Comparison of ENCODE assay signal across 34 mouse cellular contexts in the genomic region with DNA sequence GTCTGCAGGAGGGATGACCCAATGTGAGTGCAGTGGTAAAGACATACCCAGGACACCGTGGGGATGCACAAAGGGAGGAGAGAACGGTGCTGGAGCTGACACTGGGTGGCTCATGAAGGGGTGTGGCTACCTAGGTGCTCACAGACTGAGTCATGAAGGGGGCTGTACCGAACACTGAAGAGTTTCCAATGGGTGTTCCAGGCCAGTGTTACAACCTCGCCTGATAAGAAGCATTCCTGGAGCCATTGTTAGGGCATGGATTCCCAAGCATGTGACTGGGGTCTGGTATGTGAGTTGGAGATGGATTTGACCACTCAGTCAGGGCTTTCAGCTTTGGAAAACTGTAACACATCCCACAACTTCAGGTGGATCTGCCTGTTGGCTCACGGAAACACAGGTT. TPM values are rescaled to one million over a fixed set of nuclear protein-coding genes. Genes with fewer than 3 reads are reported as not detected.
DNase-seq lines count a peak whose midpoint lies in the region; ATAC-seq and TF ChIP-seq lines count a peak whose summit lies in the region.
"Had no signal": no experiment of that assay in that cellular context is flagged by ENCODE, and none has a peak within 500 bp of the region (broad histone marks: within the 10 kb centered on the region; RNA-seq: fewer than 3 reads in every experiment).

No protein-coding gene starts in this region.

- H3K4me1 ChIP-seq in heart, embryonic 14.5 days (ENCODE audit: control insufficient read depth in 2 of 2, insufficient read depth in 2 of 2, low read length in 2 of 2): peaks cover 8% of the 10 kb centered on the region in 2 experiments
- H3K4me1 ChIP-seq in heart, embryonic 11.5 days (ENCODE audit: control insufficient read depth, insufficient read depth, low read length): peaks cover 3% of the 10 kb centered on the region; the same call in 1 of the 2 replicates
- peaks cover 20% of the 10 kb centered on the region for H3K4me1 ChIP-seq in heart, postnatal 0 days (ENCODE audit: control insufficient read depth, insufficient read depth)
- no peaks in the 10 kb centered on the region for H3K4me1 ChIP-seq in ES-E14 (ENCODE audit: control insufficient read depth in 2 of 2, insufficient read depth in 2 of 2, low read length in 2 of 2, poor library complexity in 1 of 2)
- H3K4me1 ChIP-seq: embryonic facial prominence, embryonic 10.5 days; forebrain, embryonic 12.5 days; forebrain, embryonic 15.5 days had no signal

- DNase-seq in heart, adult 11 months: peak; percentile 86
- no peak for DNase-seq in heart, postnatal 36 days
- DNase-seq in heart, postnatal 0 days (ENCODE audit: low spot score): peak; percentile 65
- DNase-seq in heart, adult 9 months (ENCODE audit: low spot score in 2 of 2): no peak
- peak; percentile 0 for DNase-seq in ES-E14 (ENCODE audit: low read depth, low spot score)
- DNase-seq in thymus, postnatal 4 days: no peak
- DNase-seq: adrenal gland, adult 8-10 months; adrenal gland, postnatal 25 days; cerebellum, adult 11-12 months; cerebellum, adult 8-10 months; cerebellum, postnatal 10 days; cerebellum, postnatal 36 days; embryo, embryonic 11 days; gastrocnemius, postnatal 25 days; kidney, adult 18-20 months; kidney, adult 9 months had no signal

- peak overlapping the region in 1 of 2 experiments; percentile 7; a peak in 1 of 4 replicates for H3K27ac ChIP-seq in heart, embryonic 14.5 days (replicated peaks in 1 of 2; ENCODE audit: control insufficient read depth in 1 of 2, insufficient read depth in 1 of 2, low read depth in 2 of 2, low read length in 2 of 2)
- no peak overlapping the region for H3K27ac ChIP-seq in heart, embryonic 11.5 days (ENCODE audit: low read depth, low read length)
- H3K27ac ChIP-seq in heart, postnatal 0 days (ENCODE audit: low read depth): no peak overlapping the region
- no peak overlapping the region for H3K27ac ChIP-seq in ES-E14 (ENCODE audit: insufficient read depth, low read depth, low read length, poor library complexity, severe bottlenecking)
- H3K27ac ChIP-seq: embryonic facial prominence, embryonic 10.5 days; embryonic facial prominence, embryonic 13.5 days; forebrain, embryonic 12.5 days; forebrain, embryonic 15.5 days; heart, adult 2 months; hindbrain, embryonic 14.5 days; hindbrain, postnatal 0 days had no signal

- intact Hi-C loops in heart, postnatal 36 days (cut with DNase I): no loop called here

- no peak overlapping the region for H3K4me2 ChIP-seq in heart, embryonic 14.5 days (ENCODE audit: low read length)
- H3K4me2 ChIP-seq in heart, embryonic 11.5 days: no peak overlapping the region
- no peak overlapping the region for H3K4me2 ChIP-seq in heart, postnatal 0 days (ENCODE audit: low read depth, low read length)
- H3K4me2 ChIP-seq: embryonic facial prominence, embryonic 13.5 days; forebrain, embryonic 12.5 days; forebrain, embryonic 15.5 days; hindbrain, embryonic 14.5 days had no signal

- no peak for TF ChIP-seq CTCF in heart, postnatal 0 days (IDR thresholded peaks at IDR 0.05; ENCODE audit: low read depth)

- in situ Hi-C loops in ES-E14 (cut with MboI; ENCODE audit: low sequenced_read_pairs in 2 of 2, unreplicated experiment in 2 of 2): no loop called here

- no peak overlapping the region for H3K4me3 ChIP-seq in heart, embryonic 14.5 days (ENCODE audit: control insufficient read depth in 1 of 2, insufficient read depth in 1 of 2, low read depth in 1 of 2, low read length in 2 of 2)
- H3K4me3 ChIP-seq in heart, embryonic 11.5 days (ENCODE audit: low read depth, low read length): no peak overlapping the region
- no peak overlapping the region for H3K4me3 ChIP-seq in heart, postnatal 0 days (ENCODE audit: low read depth, low read length)
- H3K4me3 ChIP-seq in ES-E14 (ENCODE audit: insufficient read depth in 1 of 2, low read depth in 1 of 2, low read length in 2 of 2, poor library complexity in 1 of 2, severe bottlenecking in 1 of 2): no peak overlapping the region
- H3K4me3 ChIP-seq: embryonic facial prominence, embryonic 10.5 days; embryonic facial prominence, embryonic 13.5 days; erythroblast, embryonic 14.5 days; forebrain, embryonic 12.5 days; forebrain, embryonic 15.5 days; heart, adult 2 months had no signal

- H3K27me3 ChIP-seq in heart, embryonic 14.5 days (ENCODE audit: control insufficient read depth, insufficient read depth, low read length): no peaks in the 10 kb centered on the region
- H3K27me3 ChIP-seq in heart, embryonic 11.5 days (ENCODE audit: control insufficient read depth, insufficient read depth, low read length): no peaks in the 10 kb centered on the region
- no peaks in the 10 kb centered on the region for H3K27me3 ChIP-seq in heart, postnatal 0 days (ENCODE audit: control insufficient read depth, insufficient read depth, low read length)
- H3K27me3 ChIP-seq: embryonic facial prominence, embryonic 13.5 days; forebrain, embryonic 12.5 days; forebrain, embryonic 15.5 days had no signal

- no peaks in the 10 kb centered on the region for H3K36me3 ChIP-seq in heart, embryonic 14.5 days (ENCODE audit: control insufficient read depth, insufficient read depth, low read length)
- H3K36me3 ChIP-seq in heart, embryonic 11.5 days (ENCODE audit: control insufficient read depth, insufficient read depth, low read length): no peaks in the 10 kb centered on the region
- no peaks in the 10 kb centered on the region for H3K36me3 ChIP-seq in heart, postnatal 0 days (replicated peaks; ENCODE audit: control insufficient read depth, insufficient read depth, low read length)
- no peaks in the 10 kb centered on the region for H3K36me3 ChIP-seq in ES-E14 (ENCODE audit: control insufficient read depth, insufficient read depth, low read length, poor library complexity, severe bottlenecking)
- H3K36me3 ChIP-seq: embryonic facial prominence, embryonic 10.5 days; embryonic facial prominence, embryonic 13.5 days; forebrain, embryonic 12.5 days; forebrain, embryonic 15.5 days; G1E had no signal

- TF ChIP-seq EP300 in heart, postnatal 0 days (IDR thresholded peaks at IDR 0.05; ENCODE audit: low read depth): no peak

- WGBS in heart, embryonic 14.5 days: 46% methylated on average over 5 of the region's 5 CpGs
- 51% methylated on average over 5 of the region's 5 CpGs for WGBS in heart, embryonic 11.5 days (ENCODE audit: insufficient replicate concordance)
- 44% methylated on average over 5 of the region's 5 CpGs for WGBS in heart, postnatal 0 days

- H3K9me3 ChIP-seq in heart, embryonic 14.5 days (ENCODE audit: control insufficient read depth, low read length): 0 out of 2 replicates have a peak, but pooled peaks cover 2% of the 10 kb centered on the region
- H3K9me3 ChIP-seq in heart, embryonic 11.5 days (replicated peaks; ENCODE audit: control insufficient read depth, low read length): no peaks in the 10 kb centered on the region
- no peaks in the 10 kb centered on the region for H3K9me3 ChIP-seq in heart, postnatal 0 days (replicated peaks; ENCODE audit: control insufficient read depth, low read length)
- no peaks in the 10 kb centered on the region for H3K9me3 ChIP-seq in ES-E14 (ENCODE audit: control insufficient read depth, insufficient read depth, low read depth, low read length)
- H3K9me3 ChIP-seq: embryonic facial prominence, embryonic 10.5 days; embryonic facial prominence, embryonic 13.5 days; forebrain, embryonic 12.5 days; forebrain, embryonic 15.5 days had no signal

- H3K9ac ChIP-seq in heart, embryonic 14.5 days (ENCODE audit: low read length): no peak overlapping the region
- no peak overlapping the region for H3K9ac ChIP-seq in heart, embryonic 11.5 days (ENCODE audit: low read depth, low read length)
- no peak overlapping the region for H3K9ac ChIP-seq in heart, postnatal 0 days (replicated peaks; ENCODE audit: low read depth, low read length)
- no peak overlapping the region for H3K9ac ChIP-seq in ES-E14 (ENCODE audit: insufficient read depth, low read depth, low read length, poor library complexity, severe bottlenecking)
- H3K9ac ChIP-seq: embryonic facial prominence, embryonic 13.5 days; forebrain, embryonic 12.5 days; forebrain, embryonic 15.5 days; hindbrain, embryonic 14.5 days had no signal

- ATAC-seq in heart, embryonic 14.5 days (ENCODE audit: insufficient number of reproducible peaks, insufficient read depth, low FRiP score, low read depth): peak; percentile 66
- no peak for ATAC-seq in heart, embryonic 11.5 days (replicated peaks; ENCODE audit: insufficient number of reproducible peaks, low FRiP score, low TSS enrichment)
- peak; percentile 83 for ATAC-seq in heart, postnatal 0 days (ENCODE audit: insufficient read depth, low read depth)
- ATAC-seq: activated CD4-positive, CD25-positive, alpha-beta regulatory T cell, adult 4 months; forebrain, embryonic 15.5 days; hindbrain, postnatal 0 days; inflammation-experienced regulatory T-cells, adult 6 months; intestine, embryonic 16.5 days; Patski had no signal

TF ChIP-seq in ES-E14, 5 proteins besides CTCF, POLR2A, EP300 and RAD21:
- TF ChIP-seq CHD2 (IDR thresholded peaks at IDR 0.05; ENCODE audit: low read depth, low read length): no peak
- no peak for TF ChIP-seq ZC3H11A (IDR thresholded peaks at IDR 0.05; ENCODE audit: borderline replicate concordance, low read depth, low read length)
- TF ChIP-seq HCFC1 (IDR thresholded peaks at IDR 0.05; ENCODE audit: borderline replicate concordance, insufficient read depth, low read length): no peak
- no peak for TF ChIP-seq ZNF384 (IDR thresholded peaks at IDR 0.05; ENCODE audit: low read depth, low read length)
- TF ChIP-seq MAFK (IDR thresholded peaks at IDR 0.05; ENCODE audit: insufficient read depth, low read depth, low read length): no peak

RNA-seq across cellular contexts. Expression of a gene that starts 15.4 kb away (rescaled TPM):
- total RNA-seq in heart, postnatal 36 days (2021): 10 to 100 TPM in 1 of 2 experiments, 1 to 10 TPM in 1; 7.0 to 10.2 TPM
- 20.3 and 21.9 TPM in 2 replicates for polyA plus RNA-seq in heart, embryonic 14.5 days (2014; fragmentation: Nextera tagmentation; extraction: Ambion mirVana)
- 9.7 and 12.5 TPM in 2 replicates for polyA plus RNA-seq in heart, embryonic 11.5 days (2014; fragmentation: Nextera tagmentation; extraction: Ambion mirVana)
- total RNA-seq in heart, postnatal 0 days (2014; rRNA removed; ENCODE audit: low replicate concordance): 11.5 and 22.9 TPM in 2 replicates
- polyA plus RNA-seq in heart, postnatal 0 days (2015; fragmentation: Nextera tagmentation; extraction: Ambion mirVana): 21.5 and 22.2 TPM in 2 replicates
- 0.16 and 0.36 TPM in 2 replicates for total RNA-seq in ES-E14 (2012; rRNA removed)
- polyA plus RNA-seq: erythroblast, embryonic 14.5 days; G1E; inflammation-experienced regulatory T-cells, adult 6 months; Patski had no signal

RNA-seq across cellular contexts. Expression of a gene that starts 38.2 kb away (rescaled TPM):
- total RNA-seq in heart, postnatal 36 days (2021): under 1 TPM in 1 of 2 experiments, not detected in 1; 0.17 TPM
- 0.19 TPM in 1 of 2 replicates, not detected in the other for polyA plus RNA-seq in heart, embryonic 14.5 days (2014; fragmentation: Nextera tagmentation; extraction: Ambion mirVana)
- polyA plus RNA-seq in heart, embryonic 11.5 days (2014; fragmentation: Nextera tagmentation; extraction: Ambion mirVana): not detected in 2 replicates
- not detected in 2 replicates for total RNA-seq in heart, postnatal 0 days (2014; rRNA removed; ENCODE audit: low replicate concordance)
- polyA plus RNA-seq in heart, postnatal 0 days (2015; fragmentation: Nextera tagmentation; extraction: Ambion mirVana): 0.12 and 0.14 TPM in 2 replicates
- 0.13 TPM in 1 of 2 replicates, not detected in the other for total RNA-seq in ES-E14 (2012; rRNA removed)
- total RNA-seq: gastrocnemius, postnatal 25 days; heart, adult 2 months; hindbrain, postnatal 0 days had no signal
- polyA plus RNA-seq: activated CD4-positive, CD25-positive, alpha-beta regulatory T cell, adult 4 months; brain, embryonic 14.5 days; cortical plate, adult 2 months; embryonic facial prominence, embryonic 10.5 days; embryonic facial prominence, embryonic 13.5 days; erythroblast, embryonic 14.5 days; forebrain, embryonic 12.5 days; forebrain, embryonic 15.5 days; G1E; hindbrain, embryonic 11.5 days; hindbrain, embryonic 14.5 days; hindbrain, postnatal 0 days; inflammation-experienced regulatory T-cells, adult 6 months; Patski had no signal

Comparison
In these comparisons a context has a peak if more than half of its experiments do, and no peak if none do; other contexts are left out.
1. DNase-seq: peak in heart, adult 11 months (single experiment), heart, postnatal 0 days (single experiment) and ES-E14 (single experiment); none in heart, postnatal 36 days (0 of 2), heart, adult 9 months (0 of 2) and thymus, postnatal 4 days (single experiment).